Mouse (Mus musculus): ENCODE measurements around the gene Fam3b.

GRCm38 (mm10) chr16:97467993-97468791, 46.4 kb downstream of the Fam3b start:
- TF ChIP-seq POLR2A (IDR thresholded peaks at IDR 0.05; ENCODE audit: borderline replicate concordance, control insufficient read depth, low read depth, low read length): no peak
- no peak for TF ChIP-seq CTCF (IDR thresholded peaks at IDR 0.05; ENCODE audit: control insufficient read depth, insufficient read depth, low read length)
